Mouse (Mus musculus): ENCODE data around the gene Gm20441. TPM values are rescaled to one million over a fixed set of nuclear protein-coding genes. Genes with fewer than 3 reads are reported as not detected.

Gm20441 gene
- total RNA-seq, 2 experiments from 2014 or later: not detected

- no peak for DNase-seq
- intact Hi-C loops (cut with DNase I; ENCODE audit: low total_unique reads): loop anchor here (5.0 kb wide), 1 partner anchor 111 kb away; no protein-coding TSS in a partner anchor
These were observed 39.9 kb downstream of the Gm20441 start for GRCm38 (mm10) chr10:75740866-75741265.

- intact Hi-C loops (cut with DNase I; ENCODE audit: low total_unique reads): no loop called here
- no peak for DNase-seq
These were observed 55.3 kb downstream of the Gm20441 start for GRCm38 (mm10) chr10:75725449-75725848.

Other genes starting within 250 kb of the Gm20441 start
- gene Lrrc75b, start 220.6 kb downstream of the Gm20441 start, total RNA-seq (2021): under 1 TPM; 0.53 to 0.90 TPM
- under 1 TPM; 0.66 TPM for gene Ggt1, start 219.3 kb downstream of the Gm20441 start, total RNA-seq (2021)
- gene Ggt5, start 191.6 kb downstream of the Gm20441 start, total RNA-seq (2021): 1 to 10 TPM; 5.6 to 7.4 TPM
- 1 to 10 TPM; 2.1 to 3.2 TPM for gene Susd2, start 136.9 kb downstream of the Gm20441 start, total RNA-seq (2021)
- 10 to 100 TPM in 1 of 2 experiments, 1 to 10 TPM in 1; 9.6 to 10.9 TPM for gene Cabin1, start 16.6 kb downstream of the Gm20441 start, total RNA-seq (2021)
- gene Ddt, start 7.5 kb downstream of the Gm20441 start, total RNA-seq (2021): 10 to 100 TPM; 36.8 to 39.9 TPM
- gene Gstt3, start 460 bp upstream of the Gm20441 start, total RNA-seq (2021): 1 to 10 TPM; 5.3 to 7.5 TPM
- gene Gstt1, start 17.6 kb upstream of the Gm20441 start, total RNA-seq (2021): 1 to 10 TPM; 7.0 to 8.2 TPM
- gene Gstt4, start 41.6 kb upstream of the Gm20441 start, total RNA-seq (2021): not detected
- 1 to 10 TPM; 5.6 to 6.9 TPM for gene Gstt2, start 56.5 kb upstream of the Gm20441 start, total RNA-seq (2021)
- gene Mif, start 79.3 kb upstream of the Gm20441 start, total RNA-seq (2021): 100 to 1,000 TPM; 155 to 170 TPM
- not detected for gene Derl3, start 112.5 kb upstream of the Gm20441 start, total RNA-seq (2021)
- gene Smarcb1, start 140.7 kb upstream of the Gm20441 start, total RNA-seq (2021): 10 to 100 TPM; 17.7 to 28.0 TPM
- 1,000 to 10,000 TPM in 1 of 2 experiments, 100 to 1,000 TPM in 1; 861 to 1,001 TPM for gene Chchd10, start 152.2 kb upstream of the Gm20441 start, total RNA-seq (2021)
- 1 to 10 TPM; 3.5 to 4.8 TPM for gene Mmp11, start 155.5 kb upstream of the Gm20441 start, total RNA-seq (2021)
- gene Gm867, start 159.7 kb upstream of the Gm20441 start, total RNA-seq (2021): not detected
- not detected for gene Vpreb3, start 162.1 kb upstream of the Gm20441 start, total RNA-seq (2021)
- gene Gm5134, start 173.6 kb upstream of the Gm20441 start, total RNA-seq (2021): not detected